Mouse (Mus musculus): ENCODE results near the gene Myom3. TPM values are rescaled to one million over a fixed set of nuclear protein-coding genes. Genes with fewer than 3 reads are reported as not detected.

Gene Myom3
- polyA plus RNA-seq, 1 experiment: not detected

- no peak overlapping the region for H3K4me3 ChIP-seq (ENCODE audit: insufficient read depth, low read length)
- TF ChIP-seq CTCF (IDR thresholded peaks at IDR 0.05; ENCODE audit: low read depth, low read length) (no peak), POLR2A (IDR thresholded peaks at IDR 0.05; ENCODE audit: borderline replicate concordance, low read depth, low read length) (no peak)
- H3K27ac ChIP-seq (ENCODE audit: insufficient read depth, low read depth, low read length): no peak overlapping the region
- no peaks in the 10 kb centered on the region for H3K4me1 ChIP-seq (ENCODE audit: control insufficient read depth, insufficient read depth, low read length)
Measured at GRCm38 (mm10) chr4:135758331-135758730, 1.2 kb upstream of the Myom3 start.

- TF ChIP-seq CTCF (IDR thresholded peaks at IDR 0.05; ENCODE audit: low read depth, low read length): no peak
- Histone ChIP-seq H3K4me1 (ENCODE audit: control insufficient read depth, insufficient read depth, low read length) (no peaks in the 10 kb centered on the region), H3K27ac (ENCODE audit: insufficient read depth, low read depth, low read length) (no peak overlapping the region), H3K4me3 (ENCODE audit: insufficient read depth, low read length) (no peak overlapping the region)
Measured at GRCm38 (mm10) chr4:135758825-135759224, 690 bp upstream of the Myom3 start.

GRCm38 (mm10) chr4:135761048-135761447 lies 1.5 kb downstream of the Myom3 start:
- no peak overlapping the region for H3K27ac ChIP-seq (ENCODE audit: insufficient read depth, low read depth, low read length)
- H3K4me3 ChIP-seq (ENCODE audit: insufficient read depth, low read length): no peak overlapping the region
- no peaks in the 10 kb centered on the region for H3K4me1 ChIP-seq (ENCODE audit: control insufficient read depth, insufficient read depth, low read length)
- TF ChIP-seq CTCF (IDR thresholded peaks at IDR 0.05; ENCODE audit: low read depth, low read length) (no peak), POLR2A (IDR thresholded peaks at IDR 0.05; ENCODE audit: borderline replicate concordance, low read depth, low read length) (no peak)

- Histone ChIP-seq H3K27ac (ENCODE audit: insufficient read depth, low read depth, low read length) (no peak overlapping the region), H3K4me1 (ENCODE audit: control insufficient read depth, insufficient read depth, low read length) (no peaks in the 10 kb centered on the region), H3K4me3 (ENCODE audit: insufficient read depth, low read length) (no peak overlapping the region)
- no peak for TF ChIP-seq POLR2A (IDR thresholded peaks at IDR 0.05; ENCODE audit: borderline replicate concordance, low read depth, low read length)
- no peak for TF ChIP-seq CTCF (IDR thresholded peaks at IDR 0.05; ENCODE audit: low read depth, low read length)
Measured at GRCm38 (mm10) chr4:135761569-135761968, 2.1 kb downstream of the Myom3 start.

- TF ChIP-seq CTCF (IDR thresholded peaks at IDR 0.05; ENCODE audit: low read depth, low read length) (no peak), POLR2A (IDR thresholded peaks at IDR 0.05; ENCODE audit: borderline replicate concordance, low read depth, low read length) (no peak)
- Histone ChIP-seq H3K4me1 (ENCODE audit: control insufficient read depth, insufficient read depth, low read length) (no peaks in the 10 kb centered on the region), H3K4me3 (ENCODE audit: insufficient read depth, low read length) (peak overlapping the region; percentile 39), H3K27ac (ENCODE audit: insufficient read depth, low read depth, low read length) (no peak overlapping the region)
Measured at GRCm38 (mm10) chr4:135762251-135762906, 2.9 kb downstream of the Myom3 start.

GRCm38 (mm10) chr4:135764700-135765099 lies 5.2 kb downstream of the Myom3 start:
- TF ChIP-seq CTCF (IDR thresholded peaks at IDR 0.05; ENCODE audit: low read depth, low read length) (no peak), POLR2A (IDR thresholded peaks at IDR 0.05; ENCODE audit: borderline replicate concordance, low read depth, low read length) (no peak)
- no peak overlapping the region for H3K4me3 ChIP-seq (ENCODE audit: insufficient read depth, low read length)
- peaks cover 6% of the 10 kb centered on the region for H3K4me1 ChIP-seq (ENCODE audit: control insufficient read depth, insufficient read depth, low read length)
- no peak overlapping the region for H3K27ac ChIP-seq (ENCODE audit: insufficient read depth, low read depth, low read length)

GRCm38 (mm10) chr4:135765707-135766106 lies 6.2 kb downstream of the Myom3 start:
- peaks cover 7% of the 10 kb centered on the region for H3K4me1 ChIP-seq (ENCODE audit: control insufficient read depth, insufficient read depth, low read length)
- TF ChIP-seq CTCF (IDR thresholded peaks at IDR 0.05; ENCODE audit: low read depth, low read length) (no peak), POLR2A (IDR thresholded peaks at IDR 0.05; ENCODE audit: borderline replicate concordance, low read depth, low read length) (no peak)
- H3K4me3 ChIP-seq (ENCODE audit: insufficient read depth, low read length): no peak overlapping the region
- no peak overlapping the region for H3K27ac ChIP-seq (ENCODE audit: insufficient read depth, low read depth, low read length)

- peaks cover 7% of the 10 kb centered on the region for H3K4me1 ChIP-seq (ENCODE audit: control insufficient read depth, insufficient read depth, low read length)
- H3K27ac ChIP-seq (ENCODE audit: insufficient read depth, low read depth, low read length): no peak overlapping the region
- TF ChIP-seq POLR2A (IDR thresholded peaks at IDR 0.05; ENCODE audit: borderline replicate concordance, low read depth, low read length) (no peak), CTCF (IDR thresholded peaks at IDR 0.05; ENCODE audit: low read depth, low read length) (no peak)
Measured at GRCm38 (mm10) chr4:135766976-135767375, 7.5 kb downstream of the Myom3 start.

GRCm38 (mm10) chr4:135768572-135769526 lies 9.3 kb downstream of the Myom3 start:
- peaks cover 7% of the 10 kb centered on the region for H3K4me1 ChIP-seq (ENCODE audit: control insufficient read depth, insufficient read depth, low read length)
- TF ChIP-seq POLR2A (IDR thresholded peaks at IDR 0.05; ENCODE audit: borderline replicate concordance, low read depth, low read length): no peak
- peak; percentile 39 for TF ChIP-seq CTCF (IDR thresholded peaks at IDR 0.05; ENCODE audit: low read depth, low read length)
- H3K27ac ChIP-seq (ENCODE audit: insufficient read depth, low read depth, low read length): no peak overlapping the region
- no peak overlapping the region for H3K4me3 ChIP-seq (ENCODE audit: insufficient read depth, low read length)

More at GRCm38 (mm10) chr4:135766976-135767375, 7.5 kb downstream of the Myom3 start:
- H3K4me3 ChIP-seq (ENCODE audit: insufficient read depth, low read length): no peak overlapping the region

Data from bone marrow macrophage, adult 2 months (primary cell).